Mouse (Mus musculus): Measurements from ENCODE around the gene Olfr266. TPM values are rescaled to one million over a fixed set of nuclear protein-coding genes. Genes with fewer than 3 reads are reported as not detected.

Olfr266 gene
- polyA plus RNA-seq (2012; rRNA removed) = not detected in 2 replicates

- Histone ChIP-seq H3K27me3 (ENCODE audit: control insufficient read depth, insufficient read depth, low read length) (no peaks in the 10 kb centered on the region), H3K36me3 (ENCODE audit: control insufficient read depth, insufficient read depth, low read length) (no peaks in the 10 kb centered on the region), H3K4me3 (ENCODE audit: extremely low read depth, insufficient read depth, insufficient read length) (no peak within 1 kb of the TSS), H3K27ac (ENCODE audit: insufficient read depth, low read length) (no peak within 1 kb of the TSS), H3K4me1 (ENCODE audit: control insufficient read depth, insufficient read depth, insufficient read length) (no peaks in the 10 kb centered on the region; the same call in 1 of the 2 replicates)
- 88% methylated on average over 1 of the region's 1 CpGs for WGBS
- DNase-seq (ENCODE audit: low read depth in 1 of 2, low spot score in 2 of 2) = no peak
- no peak for TF ChIP-seq CTCF (IDR thresholded peaks at IDR 0.05; ENCODE audit: extremely low read depth, insufficient read depth, insufficient read length, insufficient replicate concordance)
Measured at GRCm38 (mm10) chr3:106826187-106826586, at the start of gene Olfr266. Gene Olfr266 (minus strand): TSS chr3:106826287.

DNA sequence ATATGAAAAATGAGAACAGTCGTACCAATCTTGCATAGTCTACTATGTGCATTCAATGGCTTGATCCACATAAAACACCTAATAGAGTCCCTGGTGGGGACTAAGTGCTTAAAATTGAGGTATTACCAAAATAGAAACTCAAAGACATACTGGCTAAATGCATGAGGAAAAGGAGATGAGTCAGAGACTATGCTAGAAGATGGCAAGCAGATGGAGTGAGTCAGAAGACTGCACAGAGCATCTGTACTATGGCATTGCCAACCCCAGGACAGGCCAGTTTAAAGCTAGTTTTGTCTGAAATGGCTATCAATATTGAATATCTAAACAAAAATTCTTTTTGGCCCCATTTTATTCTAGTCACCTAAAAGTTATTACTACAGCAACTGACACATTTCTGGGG is 49.5 kb upstream of the Olfr266 start:
- H3K27ac ChIP-seq (ENCODE audit: insufficient read depth, low read length) = no peak overlapping the region
- no peaks in the 10 kb centered on the region; the same call in 1 of the 2 replicates for H3K4me1 ChIP-seq (ENCODE audit: control insufficient read depth, insufficient read depth, insufficient read length)
- no peak overlapping the region for H3K4me3 ChIP-seq (ENCODE audit: extremely low read depth, insufficient read depth, insufficient read length)
- no peaks in the 10 kb centered on the region for H3K27me3 ChIP-seq (ENCODE audit: control insufficient read depth, insufficient read depth, low read length)
- 90% methylated on average over 1 of the region's 1 CpGs for WGBS
- no peak for TF ChIP-seq POLR2A (IDR thresholded peaks at IDR 0.05; ENCODE audit: low read depth, low read length)
- TF ChIP-seq CTCF (IDR thresholded peaks at IDR 0.05; ENCODE audit: extremely low read depth, insufficient read depth, insufficient read length, insufficient replicate concordance) = no peak
- H3K36me3 ChIP-seq (ENCODE audit: control insufficient read depth, insufficient read depth, low read length) = no peaks in the 10 kb centered on the region
- no peak for DNase-seq (ENCODE audit: low read depth in 1 of 2, low spot score in 2 of 2)

DNA sequence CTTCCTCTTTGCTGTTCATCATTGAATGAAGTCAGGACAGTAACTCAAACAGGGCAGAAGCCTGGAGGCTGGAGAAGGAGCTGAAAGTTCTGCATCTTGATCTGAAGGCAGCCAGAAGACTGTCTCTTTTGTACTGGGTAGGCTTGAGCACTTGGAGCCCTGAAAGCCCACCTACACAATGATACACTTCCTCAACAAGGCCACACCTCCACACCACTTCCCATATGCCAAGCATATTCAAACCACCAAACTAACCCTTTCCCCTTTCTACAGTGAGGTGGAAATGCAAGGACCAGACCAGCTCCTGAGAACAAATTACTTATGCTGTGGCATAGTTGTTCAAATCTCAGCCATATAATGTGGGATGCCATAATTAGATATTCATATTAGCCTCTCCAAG is 46.8 kb upstream of the Olfr266 start:
- DNase-seq (ENCODE audit: low read depth in 1 of 2, low spot score in 2 of 2) = peak; percentile 14 to 31
- no peak overlapping the region for H3K4me3 ChIP-seq (ENCODE audit: extremely low read depth, insufficient read depth, insufficient read length)
- no peaks in the 10 kb centered on the region for H3K36me3 ChIP-seq (ENCODE audit: control insufficient read depth, insufficient read depth, low read length)
- TF ChIP-seq CTCF (IDR thresholded peaks at IDR 0.05; ENCODE audit: extremely low read depth, insufficient read depth, insufficient read length, insufficient replicate concordance) = no peak
- no peaks in the 10 kb centered on the region; the same call in 1 of the 2 replicates for H3K4me1 ChIP-seq (ENCODE audit: control insufficient read depth, insufficient read depth, insufficient read length)
- no peaks in the 10 kb centered on the region for H3K27me3 ChIP-seq (ENCODE audit: control insufficient read depth, insufficient read depth, low read length)
- no peak overlapping the region for H3K27ac ChIP-seq (ENCODE audit: insufficient read depth, low read length)

DNA sequence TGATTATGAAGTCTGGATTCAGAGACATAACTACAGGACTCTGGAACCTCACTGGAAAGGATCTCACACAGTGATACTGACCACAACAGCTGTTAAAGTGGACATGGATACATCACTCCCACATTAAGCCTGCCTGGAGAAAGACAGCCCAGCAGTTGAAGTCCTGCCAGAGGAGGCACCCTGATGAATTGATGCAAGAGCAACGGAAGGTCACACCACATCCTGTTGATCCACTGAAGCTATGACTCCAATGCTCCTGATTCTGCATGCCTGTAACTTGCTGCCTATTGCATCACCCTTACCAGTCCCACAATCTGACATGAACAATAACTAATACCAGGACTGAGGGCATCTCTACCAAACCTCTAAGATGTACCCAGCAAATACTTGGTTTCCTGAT is 6.0 kb upstream of the Olfr266 start:
- H3K27me3 ChIP-seq (ENCODE audit: control insufficient read depth, insufficient read depth, low read length) = no peaks in the 10 kb centered on the region
- H3K4me3 ChIP-seq (ENCODE audit: extremely low read depth, insufficient read depth, insufficient read length) = no peak overlapping the region
- peak overlapping the region; percentile 4; the same call in 1 of the 2 replicates for H3K27ac ChIP-seq (ENCODE audit: insufficient read depth, low read length)
- 7% methylated on average over 1 of the region's 1 CpGs for WGBS
- no peaks in the 10 kb centered on the region for H3K36me3 ChIP-seq (ENCODE audit: control insufficient read depth, insufficient read depth, low read length)
- peaks cover 9% of the 10 kb centered on the region for H3K4me1 ChIP-seq (ENCODE audit: control insufficient read depth, insufficient read depth, insufficient read length)
- TF ChIP-seq CTCF (IDR thresholded peaks at IDR 0.05; ENCODE audit: extremely low read depth, insufficient read depth, insufficient read length, insufficient replicate concordance) (no peak), POLR2A (IDR thresholded peaks at IDR 0.05; ENCODE audit: low read depth, low read length) (no peak)
- peak; percentile 34 to 40 for DNase-seq (ENCODE audit: low read depth in 1 of 2, low spot score in 2 of 2)

DNA sequence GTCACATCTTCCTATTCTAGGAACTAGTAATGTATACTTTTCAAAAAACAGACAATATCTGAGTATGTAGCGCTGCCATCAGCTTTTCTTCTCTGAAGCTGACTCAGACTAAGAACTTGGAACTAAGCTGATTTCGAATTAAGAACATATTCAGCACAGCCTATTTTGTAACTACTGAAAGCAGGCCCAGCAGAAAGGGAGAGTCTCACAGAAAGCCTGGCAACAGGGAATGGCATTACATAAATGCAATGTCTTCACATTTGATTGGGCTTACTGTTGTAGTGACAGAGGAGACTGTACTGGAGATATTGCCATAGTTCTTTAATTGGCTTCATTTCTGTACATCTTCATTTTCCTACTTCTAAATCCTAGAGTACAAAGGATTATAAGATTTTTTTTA is 8.4 kb downstream of the Olfr266 start:
- TF ChIP-seq POLR2A (IDR thresholded peaks at IDR 0.05; ENCODE audit: low read depth, low read length) = no peak
- no peak for TF ChIP-seq CTCF (IDR thresholded peaks at IDR 0.05; ENCODE audit: extremely low read depth, insufficient read depth, insufficient read length, insufficient replicate concordance)
- H3K4me1 ChIP-seq (ENCODE audit: control insufficient read depth, insufficient read depth, insufficient read length) = no peaks in the 10 kb centered on the region; the same call in 1 of the 2 replicates
- 85% methylated on average over 2 of the region's 2 CpGs for WGBS

GRCm38 (mm10) chr3:106808972-106809695 is 17.0 kb downstream of the Olfr266 start:
- DNase-seq (ENCODE audit: low read depth in 1 of 2, low spot score in 2 of 2) = peak in 1 of 2 experiments; percentile 28
- Histone ChIP-seq H3K4me3 (ENCODE audit: extremely low read depth, insufficient read depth, insufficient read length) (peak overlapping the region; percentile 4; the same call in 1 of the 2 replicates), H3K27ac (ENCODE audit: insufficient read depth, low read length) (peak overlapping the region; percentile 70), H3K4me1 (ENCODE audit: control insufficient read depth, insufficient read depth, insufficient read length) (no peaks in the 10 kb centered on the region), H3K27me3 (ENCODE audit: control insufficient read depth, insufficient read depth, low read length) (no peaks in the 10 kb centered on the region), H3K36me3 (ENCODE audit: control insufficient read depth, insufficient read depth, low read length) (no peaks in the 10 kb centered on the region)
- TF ChIP-seq POLR2A (IDR thresholded peaks at IDR 0.05; ENCODE audit: low read depth, low read length) = no peak
- no peak for TF ChIP-seq CTCF (IDR thresholded peaks at IDR 0.05; ENCODE audit: extremely low read depth, insufficient read depth, insufficient read length, insufficient replicate concordance)
- WGBS = 18% methylated on average over 2 of the region's 2 CpGs

More for the DNA sequence above, 8.4 kb downstream of the Olfr266 start:
- Histone ChIP-seq H3K4me3 (ENCODE audit: extremely low read depth, insufficient read depth, insufficient read length) (no peak overlapping the region), H3K27me3 (ENCODE audit: control insufficient read depth, insufficient read depth, low read length) (no peaks in the 10 kb centered on the region), H3K36me3 (ENCODE audit: control insufficient read depth, insufficient read depth, low read length) (no peaks in the 10 kb centered on the region), H3K27ac (ENCODE audit: insufficient read depth, low read length) (no peak overlapping the region)
- no peak for DNase-seq (ENCODE audit: low read depth in 1 of 2, low spot score in 2 of 2)

- Histone ChIP-seq H3K36me3 (ENCODE audit: control insufficient read depth, insufficient read depth, low read length) (no peaks in the 10 kb centered on the region), H3K4me3 (ENCODE audit: extremely low read depth, insufficient read depth, insufficient read length) (no peak overlapping the region), H3K27ac (ENCODE audit: insufficient read depth, low read length) (no peak overlapping the region), H3K4me1 (ENCODE audit: control insufficient read depth, insufficient read depth, insufficient read length) (peaks cover 3% of the 10 kb centered on the region; the same call in 1 of the 2 replicates), H3K27me3 (ENCODE audit: control insufficient read depth, insufficient read depth, low read length) (no peaks in the 10 kb centered on the region)
- TF ChIP-seq CTCF (IDR thresholded peaks at IDR 0.05; ENCODE audit: extremely low read depth, insufficient read depth, insufficient read length, insufficient replicate concordance) (no peak), POLR2A (IDR thresholded peaks at IDR 0.05; ENCODE audit: low read depth, low read length) (no peak)
- DNase-seq (ENCODE audit: low read depth in 1 of 2, low spot score in 2 of 2) = no peak
Measured at GRCm38 (mm10) chr3:106798079-106798478, 28.0 kb downstream of the Olfr266 start.

All from spleen, adult 2 months (tissue).